Mouse (Mus musculus): ENCODE measurements around the gene Fam173b.

DNA sequence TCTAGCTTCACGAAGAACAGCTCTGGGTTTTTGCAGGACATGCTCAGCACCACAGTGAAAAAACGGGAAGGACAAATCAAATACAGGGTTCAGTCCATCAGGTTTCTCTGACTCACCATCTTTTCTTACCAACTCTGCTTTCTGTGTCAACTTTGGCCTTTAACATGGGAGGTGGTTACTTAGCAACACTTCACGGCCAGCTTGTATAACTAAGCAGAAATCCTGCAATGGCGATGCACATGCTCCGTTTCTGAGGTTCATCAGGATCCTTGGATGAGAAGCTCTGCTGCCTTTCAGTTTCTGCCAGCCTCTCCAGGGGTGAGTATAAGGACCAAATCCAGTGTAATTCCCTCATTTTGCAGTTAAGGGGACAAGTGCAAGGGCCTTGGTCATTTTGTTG lies 36.5 kb upstream of the Fam173b start, which contains the start of gene Cmbl:
- TF ChIP-seq CTCF (IDR thresholded peaks at IDR 0.05; ENCODE audit: low read depth) = no peak
- no peak for TF ChIP-seq EP300 (IDR thresholded peaks at IDR 0.05; ENCODE audit: low read depth)

Data from liver, postnatal 0 days (tissue).